Mouse (Mus musculus) embryonic fibroblast, embryonic 13.5 days (primary cell): ENCODE measurements around the gene 1700088E04Rik. TPM values are rescaled to one million over a fixed set of nuclear protein-coding genes. Genes with fewer than 3 reads are reported as not detected.

Experiments used
- H3K27ac ChIP-seq: 2 replicates; pipeline ENCODE4 v1.5.1; 2012; ENCODE audit warnings: low read length, control low read depth, inconsistent platforms; ENCODE audit not compliant: insufficient read depth
- H3K4me1 ChIP-seq: 2 replicates; pipeline ENCODE4 v1.6.1; 2011; ENCODE audit warnings: low read length; ENCODE audit not compliant: control insufficient read depth, insufficient read depth
- H3K4me3 ChIP-seq: 2 replicates; pipeline ENCODE4 v1.5.1; 2011; ENCODE audit warnings: mild to moderate bottlenecking, control low read depth, low read length; ENCODE audit not compliant: insufficient read depth
- CTCF ChIP-seq: IDR thresholded peaks from 2 replicates; pipeline ENCODE4 v1.5.1; 2011; ENCODE audit warnings: mild to moderate bottlenecking, control low read depth, low read length, moderate library complexity, borderline replicate concordance; ENCODE audit not compliant: insufficient read depth
- POLR2A ChIP-seq: IDR thresholded peaks from 2 replicates; pipeline ENCODE4 v1.6.1; 2011; ENCODE audit warnings: low read depth, mild to moderate bottlenecking, control low read depth, low read length, moderate library complexity
- polyA plus RNA-seq: library from polyadenylated mRNA; stranded (reverse); fragments of >200 nt; gene quantifications from 2 replicates; pipeline ENCODE4 v1.2.4, GENCODE M21; 2011; ENCODE audit warnings: low read depth; ENCODE audit not compliant: missing spikeins, insufficient read length

The 1700088E04Rik gene
- polyA plus RNA-seq, 1 experiment: 2.2 TPM

GRCm38 (mm10) chr15:79103264-79103663 lies 37.8 kb downstream of the 1700088E04Rik start:
- no peak overlapping the region for H3K4me3 ChIP-seq
- no peak for TF ChIP-seq POLR2A
- no peak for TF ChIP-seq CTCF
- H3K4me1 ChIP-seq: peaks cover 6% of the 10 kb centered on the region; the same call in 1 of the 2 replicates
- no peak overlapping the region for H3K27ac ChIP-seq

- TF ChIP-seq POLR2A (no peak), CTCF (no peak)
- H3K27ac ChIP-seq: no peak overlapping the region
- no peak overlapping the region for H3K4me3 ChIP-seq
- peaks cover 7% of the 10 kb centered on the region for H3K4me1 ChIP-seq
Observed at GRCm38 (mm10) chr15:79101531-79101930, 39.5 kb downstream of the 1700088E04Rik start.

GRCm38 (mm10) chr15:79100391-79100790 lies 40.7 kb downstream of the 1700088E04Rik start:
- no peak for TF ChIP-seq POLR2A
- TF ChIP-seq CTCF: no peak
- Histone ChIP-seq H3K27ac (no peak overlapping the region), H3K4me3 (no peak overlapping the region), H3K4me1 (peaks cover 7% of the 10 kb centered on the region)

- TF ChIP-seq POLR2A: no peak
- TF ChIP-seq CTCF: no peak
- H3K4me1 ChIP-seq: peaks cover 7% of the 10 kb centered on the region
- H3K27ac ChIP-seq: no peak overlapping the region
- H3K4me3 ChIP-seq: no peak overlapping the region
Observed at GRCm38 (mm10) chr15:79099456-79099855, 41.6 kb downstream of the 1700088E04Rik start.

GRCm38 (mm10) chr15:79098868-79099267 lies 42.2 kb downstream of the 1700088E04Rik start:
- no peak for TF ChIP-seq POLR2A
- TF ChIP-seq CTCF: no peak
- Histone ChIP-seq H3K27ac (no peak overlapping the region), H3K4me3 (no peak overlapping the region), H3K4me1 (peaks cover 7% of the 10 kb centered on the region)

- Histone ChIP-seq H3K4me1 (peaks cover 7% of the 10 kb centered on the region), H3K27ac (no peak overlapping the region), H3K4me3 (no peak overlapping the region)
- TF ChIP-seq CTCF (no peak), POLR2A (no peak)
Observed at GRCm38 (mm10) chr15:79098220-79098619, 42.8 kb downstream of the 1700088E04Rik start.

GRCm38 (mm10) chr15:79097611-79098025 lies 43.4 kb downstream of the 1700088E04Rik start:
- H3K27ac ChIP-seq: peak overlapping the region; percentile 35; the same call in 1 of the 2 replicates

GRCm38 (mm10) chr15:79097135-79097534 lies 43.9 kb downstream of the 1700088E04Rik start:
- peaks cover 7% of the 10 kb centered on the region for H3K4me1 ChIP-seq
- H3K4me3 ChIP-seq: no peak overlapping the region
- peak overlapping the region; percentile 35; the same call in 1 of the 2 replicates for H3K27ac ChIP-seq
- TF ChIP-seq POLR2A: no peak
- no peak for TF ChIP-seq CTCF

More at GRCm38 (mm10) chr15:79097611-79098025, 43.4 kb downstream of the 1700088E04Rik start:
- Histone ChIP-seq H3K4me1 (peaks cover 7% of the 10 kb centered on the region), H3K4me3 (no peak overlapping the region)
- TF ChIP-seq POLR2A: no peak; the same call in 1 of the 2 replicates
- TF ChIP-seq CTCF: no peak

GRCm38 (mm10) chr15:79096556-79096955 lies 44.5 kb downstream of the 1700088E04Rik start:
- Histone ChIP-seq H3K4me3 (no peak overlapping the region), H3K4me1 (peaks cover 7% of the 10 kb centered on the region), H3K27ac (no peak overlapping the region)
- TF ChIP-seq POLR2A (no peak), CTCF (no peak)

- TF ChIP-seq POLR2A (no peak), CTCF (no peak)
- Histone ChIP-seq H3K27ac (no peak overlapping the region), H3K4me1 (peaks cover 7% of the 10 kb centered on the region), H3K4me3 (no peak overlapping the region)
Observed at GRCm38 (mm10) chr15:79095483-79095882, 45.6 kb downstream of the 1700088E04Rik start.

- H3K4me3 ChIP-seq: no peak overlapping the region
- no peak overlapping the region for H3K27ac ChIP-seq
- TF ChIP-seq CTCF: peak; percentile 85; the same call in 1 of the 2 replicates
- TF ChIP-seq POLR2A: no peak
- H3K4me1 ChIP-seq: peaks cover 5% of the 10 kb centered on the region
Observed at GRCm38 (mm10) chr15:79093083-79093839, 47.8 kb downstream of the 1700088E04Rik start.
